Mouse (Mus musculus) heart, adult 2 months (tissue): Measurements from ENCODE around the gene Lcn2. TPM values are rescaled to one million over a fixed set of nuclear protein-coding genes. Genes with fewer than 3 reads are reported as not detected.

ENCODE experiments used
- DNase-seq, 2 experiments: peaks; one replicate each; pipeline ENCODE4 v3.0.0; 2021
- H3K27ac ChIP-seq: fragments of 200-600 bp; 2 replicates; pipeline ENCODE4 v1.8.1; 2022
- H3K27me3 ChIP-seq: fragments of 200-500 bp; 2 replicates; pipeline ENCODE4 v1.6.1; 2012; ENCODE audit warnings: mild to moderate bottlenecking, low read length, inconsistent platforms, mixed read lengths; ENCODE audit not compliant: control insufficient read depth, insufficient read depth
- H3K36me3 ChIP-seq: fragments of 200-500 bp; 2 replicates; pipeline ENCODE4 v1.6.1; 2012; ENCODE audit warnings: low read length, inconsistent platforms; ENCODE audit not compliant: control insufficient read depth, insufficient read depth
- H3K4me1 ChIP-seq: fragments of 200-500 bp; 2 replicates; pipeline ENCODE4 v1.6.1; 2011; ENCODE audit warnings: low read length; ENCODE audit not compliant: control insufficient read depth, insufficient read depth
- H3K4me3 ChIP-seq: fragments of 200-600 bp; 2 replicates; pipeline ENCODE4 v1.8.1; 2022
- H3K79me2 ChIP-seq: fragments of 200-500 bp; replicated peaks from 2 replicates; pipeline ENCODE4 v1.6.1; 2012; ENCODE audit warnings: mild to moderate bottlenecking, inconsistent platforms, low read length, moderate library complexity, mixed read lengths; ENCODE audit not compliant: control insufficient read depth, insufficient read depth
- H3K9ac ChIP-seq: fragments of 200-500 bp; 2 replicates; pipeline ENCODE4 v1.6.1; 2012; ENCODE audit warnings: low read depth, mild to moderate bottlenecking, control low read depth, inconsistent platforms, low read length, mixed read lengths
- CTCF ChIP-seq: fragments of 200-600 bp; IDR thresholded peaks from 2 replicates; pipeline ENCODE4 v1.8.1; 2022; ENCODE audit warnings: antibody characterized with exemption, mild to moderate bottlenecking, moderate library complexity
- EP300 ChIP-seq: fragments of 200-500 bp; IDR thresholded peaks from 2 replicates; pipeline ENCODE4 v1.6.1; 2011; ENCODE audit warnings: low read depth, low read length, control low read depth; ENCODE audit not compliant: insufficient read depth
- POLR2A ChIP-seq: fragments of 200-500 bp; IDR thresholded peaks from 2 replicates; pipeline ENCODE4 v1.6.1; 2011; ENCODE audit warnings: mild to moderate bottlenecking, low read depth, low read length, control low read depth; ENCODE audit not compliant: insufficient read depth
- WGBS: fragments of 180-500 bp; shearing (Covaris S2); methylation state at CpG from one replicate; pipeline ENCODE4 v1.1.7; 2018; 5-methylcytosine and 5-hydroxymethylcytosine counted together
- intact Hi-C: fragments of 180-260 bp; cut with DNase I; formaldehyde crosslinking; loops from one replicate; pipeline ENCODE4 v1.15.1; 2025
- polyA plus RNA-seq: library from polyadenylated mRNA; depleted of rRNA; stranded (reverse); fragments of >200 nt; gene quantifications from 2 replicates; pipeline ENCODE4 v1.2.3, GENCODE M21; 2012
- total RNA-seq, 2 experiments: library from RNA; stranded (reverse); gene quantifications; 2 replicates each; pipeline ENCODE4 v1.2.3; 2021

Lcn2 gene
- total and polyA plus RNA-seq, 3 experiments = 4.1 to 11.3 (median 6.9) TPM

- Histone ChIP-seq H3K9ac (peak overlapping the region; percentile 89), H3K4me3 (peak overlapping the region; percentile 42), H3K79me2 (no peaks in the 10 kb centered on the region), H3K36me3 (no peaks in the 10 kb centered on the region), H3K27me3 (no peaks in the 10 kb centered on the region), H3K4me1 (peaks cover 1% of the 10 kb centered on the region; the same call in 1 of the 2 replicates), H3K27ac (peak overlapping the region; percentile 87)
- peak; percentile 53; the same call in 1 of the 2 replicates for TF ChIP-seq POLR2A
- peak; percentile 75 for TF ChIP-seq CTCF
- no peak for TF ChIP-seq EP300
- 4% methylated on average over 24 of the region's 24 CpGs for WGBS
- peak; percentile 78 to 80 for DNase-seq
- intact Hi-C loops = no loop called here
Measured at GRCm38 (mm10) chr2:32361437-32361836, 26.6 kb downstream of the Lcn2 start.

GRCm38 (mm10) chr2:32360741-32361140 is 27.3 kb downstream of the Lcn2 start:
- peak overlapping the region; percentile 87 for H3K27ac ChIP-seq
- no peaks in the 10 kb centered on the region for H3K36me3 ChIP-seq
- H3K79me2 ChIP-seq = no peaks in the 10 kb centered on the region
- intact Hi-C loops = no loop called here
- peak; percentile 79 to 87 for DNase-seq
- H3K9ac ChIP-seq = peak overlapping the region; percentile 53
- 12% methylated on average over 14 of the region's 14 CpGs for WGBS
- H3K27me3 ChIP-seq = no peaks in the 10 kb centered on the region
- no peak for TF ChIP-seq CTCF
- 0 out of 2 replicates have a peak, but pooled peaks have one; percentile 27 for TF ChIP-seq EP300
- TF ChIP-seq POLR2A = peak; percentile 71
- H3K4me3 ChIP-seq = peak overlapping the region; percentile 42
- H3K4me1 ChIP-seq = peaks cover 1% of the 10 kb centered on the region; the same call in 1 of the 2 replicates

GRCm38 (mm10) chr2:32358381-32358780 is 29.7 kb downstream of the Lcn2 start:
- Histone ChIP-seq H3K27ac (no peak overlapping the region), H3K79me2 (no peaks in the 10 kb centered on the region), H3K36me3 (no peaks in the 10 kb centered on the region), H3K27me3 (no peaks in the 10 kb centered on the region), H3K9ac (no peak overlapping the region), H3K4me3 (no peak overlapping the region), H3K4me1 (peaks cover 1% of the 10 kb centered on the region; the same call in 1 of the 2 replicates)
- WGBS = 64% methylated on average over 10 of the region's 10 CpGs
- intact Hi-C loops = no loop called here
- no peak for DNase-seq
- TF ChIP-seq POLR2A (no peak), EP300 (no peak), CTCF (no peak)

GRCm38 (mm10) chr2:32357710-32358109 is 30.3 kb downstream of the Lcn2 start:
- DNase-seq = no peak
- H3K9ac ChIP-seq = no peak overlapping the region
- H3K27ac ChIP-seq = no peak overlapping the region
- no peaks in the 10 kb centered on the region for H3K36me3 ChIP-seq
- TF ChIP-seq EP300 = no peak
- no peak for TF ChIP-seq POLR2A
- TF ChIP-seq CTCF = no peak
- H3K4me1 ChIP-seq = peaks cover 1% of the 10 kb centered on the region; the same call in 1 of the 2 replicates
- 66% methylated on average over 3 of the region's 3 CpGs for WGBS
- no peak overlapping the region for H3K4me3 ChIP-seq
- intact Hi-C loops = no loop called here
- H3K27me3 ChIP-seq = peaks cover 4% of the 10 kb centered on the region
- no peaks in the 10 kb centered on the region for H3K79me2 ChIP-seq

GRCm38 (mm10) chr2:32356216-32356615 is 31.8 kb downstream of the Lcn2 start:
- intact Hi-C loops = no loop called here
- no peak for DNase-seq
- Histone ChIP-seq H3K4me1 (no peaks in the 10 kb centered on the region; the same call in 1 of the 2 replicates), H3K9ac (no peak overlapping the region), H3K27ac (no peak overlapping the region), H3K36me3 (no peaks in the 10 kb centered on the region), H3K4me3 (no peak overlapping the region), H3K27me3 (peaks cover 7% of the 10 kb centered on the region), H3K79me2 (no peaks in the 10 kb centered on the region)
- TF ChIP-seq CTCF (no peak), POLR2A (no peak), EP300 (no peak)
- 67% methylated on average over 10 of the region's 10 CpGs for WGBS

- Histone ChIP-seq H3K27ac (no peak overlapping the region), H3K4me3 (no peak overlapping the region), H3K9ac (no peak overlapping the region), H3K79me2 (no peaks in the 10 kb centered on the region), H3K27me3 (peaks cover 7% of the 10 kb centered on the region), H3K4me1 (no peaks in the 10 kb centered on the region; the same call in 1 of the 2 replicates), H3K36me3 (no peaks in the 10 kb centered on the region)
- TF ChIP-seq POLR2A (no peak), EP300 (no peak), CTCF (no peak)
- WGBS = 71% methylated on average over 3 of the region's 3 CpGs
- intact Hi-C loops = no loop called here
- DNase-seq = no peak
Measured at GRCm38 (mm10) chr2:32354336-32354895, 33.6 kb downstream of the Lcn2 start.
